Mouse (Mus musculus) layer of hippocampus, adult 2 months (tissue): ENCODE measurements around the gene Efcab5. TPM values are rescaled to one million over a fixed set of nuclear protein-coding genes. Genes with fewer than 3 reads are reported as not detected.
A peak's percentile ranks its signal among the peaks of the same experiment; 100 is the strongest.

ENCODE experiments used
- DNase-seq, 2 experiments: peaks; one replicate each; pipeline ENCODE4 v3.0.0; 2022; ENCODE audit warnings: low spot score in 2 of 2
- H3K27ac ChIP-seq: fragments of 200-600 bp; 2 replicates; pipeline ENCODE4 v1.8.1; 2022
- H3K4me3 ChIP-seq: fragments of 200-600 bp; 2 replicates; pipeline ENCODE4 v1.8.1; 2022; ENCODE audit warnings: mild to moderate bottlenecking
- CTCF ChIP-seq: fragments of 200-600 bp; conservative IDR thresholded peaks from 2 replicates; pipeline ENCODE4 v1.8.1; 2022; ENCODE audit warnings: antibody characterized with exemption, mild to moderate bottlenecking, moderate library complexity
- long read RNA-seq, 2 experiments: library from polyadenylated mRNA; stranded (forward); transcript quantifications; one replicate each; pipeline ENCODE4 v2.0.0; 2021; ENCODE audit warnings: borderline mapping rate in 2 of 2
- total RNA-seq, 2 experiments: library from RNA; stranded (reverse); gene quantifications; 2 replicates each; pipeline ENCODE4 v1.2.3; 2021

Gene Efcab5
- total RNA-seq, result 1 to 10 TPM; 2.9 to 5.6 TPM
- long read RNA-seq, experiment 1, result 0 reads
- long read RNA-seq, experiment 2, result 0 reads

DNA sequence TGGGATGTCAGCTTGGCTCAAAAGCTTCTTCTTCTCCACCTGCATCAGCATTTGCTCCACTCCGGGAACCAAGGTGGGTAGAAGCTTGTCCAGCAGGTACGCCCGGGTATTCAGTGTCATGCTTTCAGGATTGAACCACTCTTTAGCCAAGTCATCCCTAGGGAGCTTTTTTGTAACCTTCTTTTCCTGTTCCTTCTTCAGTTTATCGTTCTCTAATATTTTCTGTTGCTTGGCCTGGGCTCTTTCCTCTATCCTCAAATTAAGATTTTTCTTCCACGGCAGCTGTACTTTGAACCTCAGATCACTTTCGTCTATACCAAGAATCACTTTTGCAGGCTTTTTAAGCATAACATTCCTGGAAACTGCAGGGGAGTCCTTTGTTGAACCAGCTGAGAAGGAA, at the start of gene Efcab5:
Gene Efcab5, minus strand, starts transcription at position 101 of the 400 bp plus-strand sequence.
- TF ChIP-seq CTCF, result no peak
- no peak within 1 kb of the TSS for H3K4me3 ChIP-seq
- no peak for DNase-seq
- no peak within 1 kb of the TSS for H3K27ac ChIP-seq

- H3K4me3 ChIP-seq, result no peak overlapping the region
- no peak for TF ChIP-seq CTCF
- DNase-seq, result no peak
- H3K27ac ChIP-seq, result no peak overlapping the region
Observed at GRCm38 (mm10) chr11:77235267-77235666, 46.5 kb upstream of the Efcab5 start.

- TF ChIP-seq CTCF, result no peak
- H3K27ac ChIP-seq, result no peak overlapping the region
- DNase-seq, result no peak
- no peak overlapping the region for H3K4me3 ChIP-seq
Observed at GRCm38 (mm10) chr11:77231514-77231913, 42.7 kb upstream of the Efcab5 start.

- no peak for DNase-seq
- no peak overlapping the region for H3K27ac ChIP-seq
- H3K4me3 ChIP-seq, result no peak overlapping the region
- no peak for TF ChIP-seq CTCF
Observed at GRCm38 (mm10) chr11:77230765-77231164, 42.0 kb upstream of the Efcab5 start.

GRCm38 (mm10) chr11:77216761-77217130, 28.0 kb upstream of the Efcab5 start:
- no peak for TF ChIP-seq CTCF
- Histone ChIP-seq H3K4me3 (peak overlapping the region; percentile 85), H3K27ac (peak overlapping the region; percentile 98)
- DNase-seq, result peak in 1 of 2 experiments; percentile 38

GRCm38 (mm10) chr11:77215951-77216760, 27.4 kb upstream of the Efcab5 start, which contains the start of gene Ssh2:
TSS of gene Ssh2 (plus strand) at chr11:77216287.
- H3K27ac ChIP-seq, result peak within 1 kb of the TSS; percentile 98
- no peak for TF ChIP-seq CTCF
- peak within 1 kb of the TSS; percentile 85 for H3K4me3 ChIP-seq
- DNase-seq, result peak; percentile 81 to 84

- H3K27ac ChIP-seq, result peak overlapping the region; percentile 98
- DNase-seq, result no peak
- peak overlapping the region; percentile 85 for H3K4me3 ChIP-seq
- no peak for TF ChIP-seq CTCF
Observed at GRCm38 (mm10) chr11:77215483-77215882, 26.7 kb upstream of the Efcab5 start.

GRCm38 (mm10) chr11:77214755-77215154, 26.0 kb upstream of the Efcab5 start:
- TF ChIP-seq CTCF, result peak; percentile 92
- Histone ChIP-seq H3K27ac (peak overlapping the region; percentile 98; the same call in 1 of the 2 replicates), H3K4me3 (peak overlapping the region; percentile 85)
- DNase-seq, result peak; percentile 62 to 68

DNA sequence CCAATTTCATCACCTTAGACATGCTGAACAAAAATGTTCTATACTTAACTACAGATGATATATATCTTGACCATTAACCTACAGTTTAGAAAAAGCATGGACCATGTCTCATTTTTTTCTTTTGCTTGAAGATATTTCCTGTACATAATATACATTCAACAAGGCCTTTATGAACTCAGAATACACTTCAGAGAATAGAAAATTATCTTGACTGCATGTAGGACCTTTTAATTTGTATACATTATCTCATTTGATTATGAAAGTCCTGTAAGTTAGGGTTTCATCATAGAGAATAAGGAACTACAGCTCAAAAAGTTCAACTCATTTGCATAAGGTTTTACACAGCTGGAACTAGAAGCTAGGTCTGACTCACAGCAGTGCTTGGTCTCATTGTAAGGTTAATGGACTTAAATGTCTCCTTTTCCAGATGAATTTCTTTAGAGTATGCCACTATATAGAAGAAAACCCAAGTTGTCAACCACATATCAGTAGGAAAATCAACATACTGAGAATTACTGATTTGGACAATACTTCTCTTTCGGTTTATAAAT, 25.4 kb upstream of the Efcab5 start:
- Histone ChIP-seq H3K4me3 (no peak overlapping the region), H3K27ac (no peak overlapping the region)
- TF ChIP-seq CTCF, result no peak
- no peak for DNase-seq

- no peak overlapping the region for H3K27ac ChIP-seq
- no peak for TF ChIP-seq CTCF
- no peak overlapping the region for H3K4me3 ChIP-seq
- DNase-seq, result no peak
Observed at GRCm38 (mm10) chr11:77200703-77201102, 11.9 kb upstream of the Efcab5 start.

DNA sequence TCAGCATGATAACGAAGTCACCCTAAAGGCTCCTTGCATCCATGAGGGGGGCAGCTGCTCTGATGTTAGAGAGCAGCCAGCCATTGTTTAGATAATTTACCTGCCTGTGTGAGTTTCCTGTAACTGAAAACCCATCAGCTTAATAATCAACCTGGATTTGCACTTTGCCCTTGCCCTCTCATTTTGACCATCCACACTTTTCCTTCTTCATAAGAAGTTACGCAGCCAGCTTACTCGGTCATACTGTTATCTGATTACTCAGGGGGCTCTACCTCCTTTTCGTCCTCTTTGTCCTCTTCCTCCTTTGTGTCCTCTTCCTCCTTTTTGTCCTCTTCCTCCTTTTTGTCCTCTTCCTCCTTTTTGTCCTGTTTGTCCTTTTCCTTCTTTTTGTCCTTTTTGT, 10.9 kb upstream of the Efcab5 start:
- H3K4me3 ChIP-seq, result no peak overlapping the region
- H3K27ac ChIP-seq, result no peak overlapping the region
- DNase-seq, result no peak
- no peak for TF ChIP-seq CTCF

DNA sequence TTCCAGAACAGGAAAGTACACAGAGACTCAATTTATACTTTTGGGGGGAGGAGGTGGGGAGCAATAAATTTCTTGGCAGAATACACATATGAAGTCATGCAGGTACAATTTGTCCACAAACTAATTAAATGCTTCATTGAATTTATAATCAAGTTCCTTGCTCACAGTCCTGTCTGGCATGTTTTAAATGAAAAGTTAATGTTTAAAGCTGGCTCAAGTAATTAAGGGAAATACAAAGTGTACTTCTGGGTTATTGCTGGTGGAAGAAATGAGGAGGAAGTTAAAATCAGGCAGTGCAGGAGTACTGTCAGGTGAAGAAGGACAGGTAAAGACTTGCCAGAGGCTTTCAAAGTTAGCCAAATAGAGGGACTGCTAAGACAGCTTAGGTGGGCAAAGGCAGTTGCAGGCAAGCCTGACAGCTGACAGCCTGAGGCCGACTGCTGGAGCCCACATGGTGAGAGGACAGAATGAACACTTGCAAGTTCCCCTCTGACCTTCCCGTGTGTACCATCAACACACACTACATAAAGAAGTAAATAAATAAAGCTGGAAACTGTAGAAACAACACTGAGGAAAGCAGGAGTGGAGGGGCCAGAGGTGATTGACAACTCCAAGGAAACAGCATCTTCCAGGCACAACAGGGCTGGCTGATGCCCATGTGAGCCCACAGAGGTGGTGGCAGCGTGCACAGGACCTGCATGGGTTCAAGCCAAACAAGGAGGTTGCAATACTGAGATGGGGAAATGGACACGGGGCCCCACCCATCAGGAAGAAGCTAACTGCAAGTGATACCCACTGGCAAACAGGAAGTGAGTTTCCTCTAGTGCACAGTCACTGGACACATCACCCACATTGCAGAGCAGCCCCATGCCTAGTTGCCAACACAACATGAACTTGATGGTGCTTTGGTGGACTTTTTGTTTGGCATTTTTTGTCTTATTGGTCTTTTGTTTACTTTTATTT, 7.7 kb upstream of the Efcab5 start:
- no peak for DNase-seq
- no peak overlapping the region for H3K27ac ChIP-seq
- TF ChIP-seq CTCF, result no peak
- no peak overlapping the region for H3K4me3 ChIP-seq

DNA sequence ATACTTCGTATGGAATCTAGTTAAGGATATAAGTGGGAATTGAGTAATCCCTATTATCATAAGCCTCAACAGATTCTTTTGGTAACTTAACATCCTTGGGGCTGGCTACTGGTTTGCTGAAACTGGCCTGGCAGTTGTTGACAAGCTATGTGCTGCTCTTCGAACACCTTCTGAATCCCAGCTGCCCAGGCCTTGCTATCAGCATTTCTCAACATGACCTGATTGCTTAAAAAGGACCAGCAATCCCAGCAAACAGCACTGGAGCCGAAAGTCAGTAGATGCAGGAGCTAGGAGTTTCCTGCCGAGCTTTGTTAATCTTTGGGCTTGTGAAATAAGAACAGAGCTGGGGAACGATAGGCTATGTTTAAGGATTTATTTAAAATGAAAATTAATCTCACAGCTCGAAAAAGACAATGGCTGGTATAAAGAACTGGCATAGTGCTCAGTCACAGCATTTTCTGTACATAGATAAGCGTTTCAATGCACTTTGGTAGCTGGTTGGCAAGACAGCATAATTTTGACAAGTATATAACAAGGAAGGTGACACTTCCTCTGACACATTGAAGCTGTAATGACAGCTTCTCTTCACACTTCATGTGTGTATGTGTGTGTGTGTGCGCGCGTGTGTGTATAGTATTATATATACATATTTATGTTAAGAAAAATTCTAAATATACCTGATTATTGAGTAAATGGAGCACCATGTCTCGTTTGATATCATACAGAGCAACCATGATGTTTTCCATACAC, 6.8 kb upstream of the Efcab5 start:
- Histone ChIP-seq H3K4me3 (no peak overlapping the region), H3K27ac (no peak overlapping the region)
- TF ChIP-seq CTCF, result no peak
- DNase-seq, result no peak
